Mouse (Mus musculus) hindbrain, embryonic 11.5 days (tissue): ENCODE measurements around the gene Strada. TPM values are rescaled to one million over a fixed set of nuclear protein-coding genes. Genes with fewer than 3 reads are reported as not detected.

Experiments used
- ATAC-seq: fragments of 200-750 bp; cut with Nextera tagmentation; 2 replicates; pipeline ENCODE4 v1.8.0; 2017; ENCODE audit warnings: mild to moderate bottlenecking, moderate TSS enrichment, moderate library complexity; ENCODE audit not compliant: low FRiP score
- DNase-seq: peaks from one replicate; pipeline ENCODE4 v3.0.0-alpha.2; 2015; ENCODE audit warnings: low spot score
- H3K27ac ChIP-seq: fragments of 300-500 bp; sonication (generic); 2 replicates; pipeline ENCODE4 v1.5.1; 2014; ENCODE audit warnings: mild to moderate bottlenecking, low read depth, low read length
- H3K27me3 ChIP-seq: fragments of 300-500 bp; sonication (generic); 2 replicates; pipeline ENCODE4 v1.6.1; 2014; ENCODE audit warnings: mild to moderate bottlenecking, low read length, moderate library complexity, mixed read lengths; ENCODE audit not compliant: control insufficient read depth, insufficient read depth
- H3K36me3 ChIP-seq: fragments of 300-500 bp; sonication (generic); 2 replicates; pipeline ENCODE4 v1.6.1; 2014; ENCODE audit warnings: mild to moderate bottlenecking, low read length, moderate library complexity, mixed read lengths; ENCODE audit not compliant: control insufficient read depth, insufficient read depth
- H3K4me1 ChIP-seq: fragments of 300-500 bp; sonication (generic); replicated peaks from 2 replicates; pipeline ENCODE4 v1.6.1; 2014; ENCODE audit warnings: low read length, mixed read lengths; ENCODE audit not compliant: control insufficient read depth, insufficient read depth
- H3K4me2 ChIP-seq: fragments of 300-500 bp; sonication (generic); replicated peaks from 2 replicates; pipeline ENCODE4 v1.6.1; 2014; ENCODE audit warnings: mild to moderate bottlenecking, low read depth, low read length
- H3K4me3 ChIP-seq: fragments of 300-500 bp; sonication (generic); 2 replicates; pipeline ENCODE4 v1.5.1; 2014; ENCODE audit warnings: low read depth, low read length
- H3K9ac ChIP-seq: fragments of 300-500 bp; sonication (generic); 2 replicates; pipeline ENCODE4 v1.6.1; 2014; ENCODE audit warnings: low read depth, low read length
- H3K9me3 ChIP-seq: fragments of 300-500 bp; sonication (generic); 2 replicates; pipeline ENCODE4 v1.6.1; 2016; ENCODE audit warnings: low read length; ENCODE audit not compliant: control insufficient read depth
- WGBS: fragments of 180-500 bp; shearing (Covaris S2); extraction: QIAGEN DNeasy Blood & Tissue Kit; methylation state at CpG from one replicate; pipeline ENCODE4 v1.1.7; 2014; 5-methylcytosine and 5-hydroxymethylcytosine counted together
- polyA plus RNA-seq: library from polyadenylated mRNA; unstranded; fragments of >200 nt; fragmentation: Nextera tagmentation; extraction: Ambion mirVana; gene quantifications from 2 replicates; pipeline ENCODE4 v1.2.1, GENCODE M21; 2014

Strada gene
- polyA plus RNA-seq, 1 experiment from 2014 or later, result 36.4 TPM

- no peak for DNase-seq
Observed at GRCm38 (mm10) chr11:106176372-106176771, 25.6 kb downstream of the Strada start.

GRCm38 (mm10) chr11:106175081-106175480 is 26.9 kb downstream of the Strada start:
- Histone ChIP-seq H3K36me3 (peaks cover 3% of the 10 kb centered on the region; the same call in 1 of the 2 replicates), H3K27me3 (no peaks in the 10 kb centered on the region), H3K4me1 (no peaks in the 10 kb centered on the region), H3K27ac (no peak overlapping the region), H3K9ac (no peak overlapping the region), H3K4me3 (no peak overlapping the region), H3K9me3 (no peaks in the 10 kb centered on the region), H3K4me2 (no peak overlapping the region)
- DNase-seq (no peak), ATAC-seq (no peak)
- 79% methylated on average over 3 of the region's 3 CpGs for WGBS

More at GRCm38 (mm10) chr11:106176372-106176771, 25.6 kb downstream of the Strada start:
- no peak for ATAC-seq
- Histone ChIP-seq H3K27ac (no peak overlapping the region), H3K4me3 (no peak overlapping the region), H3K4me2 (no peak overlapping the region), H3K9ac (no peak overlapping the region), H3K4me1 (no peaks in the 10 kb centered on the region), H3K36me3 (peaks cover 3% of the 10 kb centered on the region; the same call in 1 of the 2 replicates), H3K9me3 (no peaks in the 10 kb centered on the region), H3K27me3 (no peaks in the 10 kb centered on the region)
- WGBS, result 95% methylated on average over 5 of the region's 5 CpGs

- no peaks in the 10 kb centered on the region for H3K9me3 ChIP-seq
- peaks cover 3% of the 10 kb centered on the region; the same call in 1 of the 2 replicates for H3K36me3 ChIP-seq
- H3K4me2 ChIP-seq, result no peak overlapping the region
- 80% methylated on average over 5 of the region's 5 CpGs for WGBS
- H3K9ac ChIP-seq, result no peak overlapping the region
- H3K4me3 ChIP-seq, result no peak overlapping the region
- H3K4me1 ChIP-seq, result no peaks in the 10 kb centered on the region
- DNase-seq, result no peak
- ATAC-seq, result no peak
- H3K27me3 ChIP-seq, result no peaks in the 10 kb centered on the region
- no peak overlapping the region for H3K27ac ChIP-seq
Observed at GRCm38 (mm10) chr11:106174372-106174771, 27.6 kb downstream of the Strada start.

GRCm38 (mm10) chr11:106173228-106173627 is 28.7 kb downstream of the Strada start:
- Histone ChIP-seq H3K27me3 (no peaks in the 10 kb centered on the region), H3K9me3 (no peaks in the 10 kb centered on the region), H3K4me1 (no peaks in the 10 kb centered on the region), H3K4me3 (no peak overlapping the region), H3K36me3 (peaks cover 3% of the 10 kb centered on the region; the same call in 1 of the 2 replicates), H3K9ac (no peak overlapping the region), H3K4me2 (no peak overlapping the region), H3K27ac (no peak overlapping the region)
- 91% methylated on average over 2 of the region's 2 CpGs for WGBS
- ATAC-seq (no peak), DNase-seq (no peak)

GRCm38 (mm10) chr11:106170807-106171206 is 31.2 kb downstream of the Strada start:
- no peak overlapping the region for H3K4me3 ChIP-seq
- DNase-seq, result no peak
- ATAC-seq, result no peak
- no peak overlapping the region for H3K9ac ChIP-seq
- H3K4me2 ChIP-seq, result no peak overlapping the region
- H3K9me3 ChIP-seq, result no peaks in the 10 kb centered on the region
- peaks cover 10% of the 10 kb centered on the region; the same call in 1 of the 2 replicates for H3K36me3 ChIP-seq
- no peaks in the 10 kb centered on the region for H3K4me1 ChIP-seq
- H3K27me3 ChIP-seq, result no peaks in the 10 kb centered on the region
- H3K27ac ChIP-seq, result no peak overlapping the region
- 82% methylated on average over 7 of the region's 7 CpGs for WGBS

GRCm38 (mm10) chr11:106167435-106167834 is 34.5 kb downstream of the Strada start:
- no peak for DNase-seq
- Histone ChIP-seq H3K27ac (no peak overlapping the region), H3K4me2 (no peak overlapping the region), H3K9ac (no peak overlapping the region), H3K9me3 (no peaks in the 10 kb centered on the region), H3K4me1 (no peaks in the 10 kb centered on the region), H3K27me3 (no peaks in the 10 kb centered on the region), H3K4me3 (no peak overlapping the region), H3K36me3 (peaks cover 9% of the 10 kb centered on the region; the same call in 1 of the 2 replicates)
- 88% methylated on average over 5 of the region's 5 CpGs for WGBS
- ATAC-seq, result no peak

GRCm38 (mm10) chr11:106164601-106165180 is 37.3 kb downstream of the Strada start:
- H3K9me3 ChIP-seq, result no peaks in the 10 kb centered on the region
- peaks cover 9% of the 10 kb centered on the region; the same call in 1 of the 2 replicates for H3K36me3 ChIP-seq
- H3K27me3 ChIP-seq, result no peaks in the 10 kb centered on the region
- 91% methylated on average over 16 of the region's 16 CpGs for WGBS
- H3K4me1 ChIP-seq, result peaks cover 7% of the 10 kb centered on the region
- no peak overlapping the region for H3K27ac ChIP-seq
- no peak overlapping the region for H3K4me2 ChIP-seq
- ATAC-seq (no peak), DNase-seq (no peak)
- no peak overlapping the region for H3K9ac ChIP-seq
- H3K4me3 ChIP-seq, result no peak overlapping the region

GRCm38 (mm10) chr11:106163546-106163945 is 38.4 kb downstream of the Strada start:
- 90% methylated on average over 4 of the region's 4 CpGs for WGBS
- peaks cover 9% of the 10 kb centered on the region; the same call in 1 of the 2 replicates for H3K36me3 ChIP-seq
- DNase-seq (no peak), ATAC-seq (no peak)
- H3K9ac ChIP-seq, result no peak overlapping the region
- H3K9me3 ChIP-seq, result no peaks in the 10 kb centered on the region
- no peak overlapping the region for H3K4me2 ChIP-seq
- peaks cover 14% of the 10 kb centered on the region for H3K4me1 ChIP-seq
- H3K27ac ChIP-seq, result no peak overlapping the region
- H3K27me3 ChIP-seq, result no peaks in the 10 kb centered on the region
- no peak overlapping the region for H3K4me3 ChIP-seq

- WGBS, result 93% methylated on average over 2 of the region's 2 CpGs
- ATAC-seq (no peak), DNase-seq (no peak)
- no peaks in the 10 kb centered on the region for H3K9me3 ChIP-seq
- no peak overlapping the region for H3K4me3 ChIP-seq
- no peak overlapping the region for H3K27ac ChIP-seq
- peaks cover 20% of the 10 kb centered on the region for H3K4me1 ChIP-seq
- no peaks in the 10 kb centered on the region for H3K27me3 ChIP-seq
- H3K4me2 ChIP-seq, result no peak overlapping the region
- H3K9ac ChIP-seq, result no peak overlapping the region
- H3K36me3 ChIP-seq, result peaks cover 6% of the 10 kb centered on the region; the same call in 1 of the 2 replicates
Observed at GRCm38 (mm10) chr11:106162237-106162636, 39.7 kb downstream of the Strada start.
